Mouse (Mus musculus): ENCODE results near the gene B3gat1.

The B3gat1 gene

DNA sequence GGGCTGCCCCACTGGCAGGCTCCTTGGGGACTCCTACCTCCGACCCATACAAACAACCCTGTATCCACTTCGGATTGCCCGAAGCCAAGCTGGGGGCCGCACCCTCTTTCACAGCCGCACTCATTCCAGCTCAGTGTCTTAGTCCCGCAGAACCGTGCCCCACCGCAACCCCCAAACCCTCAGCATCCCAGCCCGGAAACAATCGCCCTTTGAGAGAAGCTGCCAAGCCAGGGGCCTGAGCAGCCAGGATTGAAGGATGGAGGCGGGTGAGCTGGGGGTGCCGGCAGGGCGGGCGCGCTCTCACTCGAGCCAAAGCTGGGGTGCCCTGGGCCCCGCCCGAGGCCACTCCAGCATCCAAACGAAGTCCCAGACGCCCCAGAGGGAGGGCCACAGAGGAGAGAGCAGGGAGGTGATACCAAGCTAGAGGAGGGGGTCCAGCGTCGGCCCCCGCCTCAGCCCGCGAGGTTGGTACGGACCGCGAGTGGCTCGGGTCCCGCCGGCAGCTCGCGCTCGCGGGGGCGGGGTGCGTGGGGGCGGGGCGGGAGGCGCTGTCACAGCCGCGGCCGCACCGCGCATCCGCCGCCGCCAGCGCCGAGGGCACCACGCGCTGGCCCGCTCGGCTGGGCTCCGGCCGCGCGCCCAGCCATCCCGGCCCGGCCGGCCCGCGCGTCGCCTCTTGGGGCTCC lies at the start of gene B3gat1:
Gene B3gat1 (plus strand): TSS at position 523 of the 686 bp plus-strand sequence.
- in situ Hi-C loops (cut with MboI): no loop called here

DNA sequence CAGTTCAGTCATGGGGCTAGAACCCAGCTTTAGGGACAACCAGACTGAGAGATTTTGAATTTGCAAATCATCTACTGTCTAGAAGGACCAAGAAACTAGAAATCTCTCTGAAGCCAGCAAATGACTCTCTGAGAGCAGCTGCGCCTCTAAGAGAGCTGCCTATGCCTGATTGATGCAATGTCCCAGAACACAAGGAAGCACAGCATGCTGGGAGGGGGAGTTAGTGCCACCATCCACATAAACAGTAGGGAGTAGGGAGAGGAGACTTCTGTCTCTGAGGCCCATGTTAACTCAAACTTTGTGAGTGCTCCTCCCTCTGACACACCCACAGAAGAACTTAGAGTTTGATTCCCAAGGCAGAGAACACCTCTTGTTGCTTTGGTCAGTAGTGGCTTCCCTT lies 44.4 kb upstream of the B3gat1 start:
- in situ Hi-C loops (cut with MboI): no loop called here

DNA sequence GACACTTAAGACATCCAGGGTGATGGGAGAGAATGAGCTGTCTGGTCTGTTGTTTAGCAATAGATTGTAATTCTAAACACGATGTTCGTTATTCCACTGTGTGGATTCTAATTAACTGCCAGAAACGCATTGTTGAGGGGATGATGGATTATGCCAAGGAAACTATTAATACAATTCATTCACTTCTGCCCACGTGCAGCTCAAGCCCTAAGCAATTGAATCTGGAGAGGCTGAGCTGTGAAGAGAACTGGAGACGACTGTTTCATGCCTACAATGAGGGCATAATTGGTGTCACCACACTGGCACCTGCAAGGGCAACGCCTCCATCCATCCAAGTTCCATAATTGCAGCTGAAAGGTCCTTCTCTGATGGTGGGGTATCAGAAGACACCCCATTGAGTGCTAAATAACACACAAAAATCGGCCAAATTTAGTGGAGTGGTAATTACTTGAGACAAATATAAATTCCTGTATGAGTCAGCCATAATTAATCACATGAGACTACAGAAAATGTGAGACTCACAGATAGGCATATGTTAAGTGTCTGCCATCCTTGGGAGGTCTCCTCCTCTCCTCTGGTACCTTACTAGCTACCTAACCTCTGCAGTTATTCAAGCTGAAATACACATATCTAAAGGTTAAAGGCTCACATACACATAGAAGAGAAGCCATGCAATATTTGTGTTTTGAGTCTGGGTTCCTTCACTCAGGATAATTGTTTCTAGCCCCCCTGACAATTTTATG lies 43.4 kb upstream of the B3gat1 start:
- in situ Hi-C loops (cut with MboI): no loop called here

DNA sequence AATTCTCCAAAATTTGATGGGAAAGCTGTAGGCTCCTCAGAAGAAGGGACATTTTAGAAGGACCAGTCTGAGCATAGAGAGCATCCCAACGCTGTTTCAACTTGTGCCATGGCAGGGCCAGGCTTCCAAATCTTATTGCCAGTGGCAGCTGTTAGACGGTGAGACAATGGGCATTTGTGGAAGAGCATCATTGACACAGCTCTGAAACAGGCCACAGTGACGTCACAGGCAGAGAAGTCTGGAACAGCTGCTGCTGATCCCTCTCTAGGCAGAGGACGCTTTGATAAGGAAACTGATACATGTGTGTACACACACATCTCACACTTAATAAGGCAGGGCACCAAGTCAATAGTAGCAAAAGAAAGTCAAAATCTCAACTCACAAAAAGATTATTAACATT lies 40.9 kb upstream of the B3gat1 start:
- in situ Hi-C loops (cut with MboI): no loop called here

DNA sequence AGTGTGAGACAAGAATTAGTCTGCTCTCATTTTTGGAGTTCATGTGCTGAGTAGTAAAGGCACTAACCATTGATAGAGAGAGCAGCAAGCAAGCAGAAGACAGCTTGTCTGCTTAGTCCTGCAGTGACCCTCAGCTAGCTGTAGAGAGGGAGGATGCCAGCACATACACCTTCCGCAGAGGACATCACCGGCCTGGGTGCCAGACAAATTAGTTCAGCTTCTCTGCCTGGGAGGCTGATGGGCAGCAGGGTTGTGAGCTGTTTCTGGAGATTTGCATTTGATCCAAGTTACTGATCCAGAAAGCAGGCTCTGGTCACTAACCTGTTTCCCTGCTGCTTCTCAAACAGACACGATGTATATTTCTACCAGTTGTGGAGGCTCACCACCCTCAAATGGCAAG lies 38.9 kb upstream of the B3gat1 start:
- in situ Hi-C loops (cut with MboI): no loop called here

DNA sequence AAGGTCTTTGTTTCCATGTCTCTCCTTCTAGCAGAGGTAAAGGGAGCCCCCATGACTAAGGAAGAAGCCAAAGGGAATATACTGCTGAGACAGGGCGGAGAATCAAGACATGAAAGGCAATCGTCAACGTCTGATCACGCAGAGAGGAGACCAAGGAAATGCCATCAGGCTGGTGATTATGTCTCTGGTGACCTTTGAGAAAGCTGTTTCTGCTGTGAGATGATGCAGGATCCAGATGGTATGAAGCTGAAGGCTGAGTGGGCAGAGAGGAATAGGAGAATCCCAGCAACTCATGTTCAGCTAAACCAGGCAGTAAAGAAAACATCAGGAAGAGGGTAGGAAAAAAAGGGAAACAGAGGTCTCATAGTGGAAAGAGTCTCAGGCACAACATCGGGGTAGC lies 38.4 kb upstream of the B3gat1 start:
- in situ Hi-C loops (cut with MboI): no loop called here

DNA sequence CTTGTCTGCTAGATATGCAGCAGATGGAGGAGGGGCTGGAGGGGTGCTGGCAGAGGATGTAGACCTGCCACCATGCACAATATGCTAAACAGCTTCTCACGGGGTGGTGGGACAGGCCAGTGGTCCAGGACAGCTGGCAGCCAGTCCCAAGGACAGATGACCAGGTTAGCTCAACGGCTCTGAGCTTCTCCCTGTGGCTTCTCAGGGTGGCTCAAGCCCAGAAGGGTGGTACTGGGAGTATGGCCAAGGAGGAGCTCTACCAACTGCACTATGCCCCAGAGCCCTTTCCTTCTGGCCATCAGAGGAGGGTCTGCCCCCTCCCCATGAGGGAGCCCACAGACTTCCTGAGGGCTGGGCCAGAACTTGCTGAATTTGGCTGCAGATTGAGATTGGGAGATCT lies 35.2 kb upstream of the B3gat1 start:
- in situ Hi-C loops (cut with MboI): no loop called here

DNA sequence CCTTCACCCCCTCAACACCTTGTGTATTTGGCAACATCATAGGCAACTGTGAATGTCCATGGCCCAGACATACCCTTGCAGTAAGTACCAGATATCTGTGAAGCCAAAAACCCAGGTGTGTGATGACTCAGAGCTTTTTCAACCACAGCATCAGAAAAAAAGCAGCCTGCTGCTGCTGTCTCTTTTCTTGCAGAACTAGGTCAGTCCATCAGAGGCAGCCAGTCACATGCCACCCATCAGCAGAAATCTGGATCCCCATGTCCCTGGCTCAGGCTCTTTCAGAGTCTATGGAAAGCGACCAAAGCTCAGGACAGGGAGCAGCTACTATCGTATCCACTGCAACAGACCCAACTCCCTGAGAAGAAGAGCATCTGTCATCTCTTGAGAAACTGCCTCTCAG lies 33.2 kb upstream of the B3gat1 start:
- in situ Hi-C loops (cut with MboI): no loop called here

DNA sequence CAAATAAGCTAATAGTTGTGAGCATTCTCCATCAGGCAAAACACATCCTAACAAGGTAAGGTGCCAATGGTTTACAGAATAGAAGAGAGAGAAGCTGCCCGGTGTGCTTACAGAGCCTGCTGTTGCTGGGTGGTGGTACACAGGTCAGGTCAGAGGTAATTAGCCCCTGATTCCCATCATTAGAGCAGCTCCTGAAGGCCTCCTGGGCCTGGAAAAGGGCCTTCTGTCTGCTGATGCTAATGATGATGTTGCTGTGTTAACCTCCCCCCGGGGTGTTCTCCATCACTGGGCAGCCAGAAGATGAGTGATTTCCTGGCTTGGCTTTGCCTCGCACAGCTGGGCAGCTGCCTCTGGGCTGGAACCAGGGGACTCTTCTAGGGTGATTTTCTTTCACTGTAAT lies 15.1 kb upstream of the B3gat1 start:
- in situ Hi-C loops (cut with MboI): no loop called here

DNA sequence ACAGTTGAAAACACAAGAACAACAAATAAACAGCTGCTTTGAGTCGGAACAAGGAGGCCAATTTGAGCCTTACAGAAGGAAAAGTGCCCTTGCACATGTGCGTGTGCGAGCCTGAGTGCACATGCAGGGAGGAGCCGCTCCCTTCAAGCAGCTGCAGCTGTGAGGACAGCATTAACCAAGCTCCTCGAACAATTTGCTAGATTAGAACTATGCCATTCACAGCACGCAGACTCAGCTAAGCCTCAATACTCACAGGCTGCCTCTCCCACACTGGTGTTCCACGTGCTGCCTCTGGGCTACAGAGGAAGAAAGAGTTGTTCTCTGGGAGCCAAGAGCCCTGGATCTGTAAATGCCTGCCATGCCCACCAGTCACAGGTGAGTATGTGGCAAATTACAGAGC lies 11.8 kb upstream of the B3gat1 start:
- in situ Hi-C loops (cut with MboI): no loop called here

DNA sequence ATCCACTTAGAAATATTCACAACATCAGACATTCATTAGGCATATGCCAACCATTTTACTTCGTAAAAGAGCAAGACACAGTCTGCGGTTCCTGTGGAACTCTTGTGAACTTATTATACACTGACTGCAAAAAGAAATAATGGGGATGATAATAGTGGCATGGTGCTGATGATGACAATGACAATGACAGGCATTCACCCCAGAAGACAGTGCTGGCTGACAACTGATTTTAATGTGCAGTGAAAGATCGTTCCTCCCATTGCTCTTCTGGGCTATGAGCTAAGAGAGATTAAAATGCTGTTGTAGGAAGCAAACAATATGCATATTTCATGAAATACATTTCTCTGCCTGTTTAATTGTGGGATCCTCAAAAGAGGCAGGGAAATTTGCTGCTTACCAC lies 7.8 kb upstream of the B3gat1 start:
- in situ Hi-C loops (cut with MboI): no loop called here

DNA sequence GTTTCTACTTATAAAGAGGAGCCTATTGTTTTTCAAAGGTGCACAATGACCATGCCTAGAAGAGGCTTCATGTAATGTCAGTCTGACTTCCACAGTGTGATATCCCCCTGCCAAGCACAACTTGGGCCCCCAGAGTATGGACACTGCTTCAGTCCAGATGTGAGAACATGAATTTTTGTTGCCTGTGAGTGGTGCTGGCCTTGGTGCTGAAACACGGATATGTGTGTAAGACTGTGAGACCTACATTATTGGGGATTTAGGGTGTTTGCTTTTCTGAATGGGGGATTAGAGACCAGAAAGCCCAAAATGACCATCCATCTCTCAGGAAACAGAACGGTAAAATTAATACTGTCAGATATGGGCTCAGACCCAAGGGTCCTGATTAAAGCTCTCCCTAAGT lies 6.1 kb upstream of the B3gat1 start:
- in situ Hi-C loops (cut with MboI): no loop called here

DNA sequence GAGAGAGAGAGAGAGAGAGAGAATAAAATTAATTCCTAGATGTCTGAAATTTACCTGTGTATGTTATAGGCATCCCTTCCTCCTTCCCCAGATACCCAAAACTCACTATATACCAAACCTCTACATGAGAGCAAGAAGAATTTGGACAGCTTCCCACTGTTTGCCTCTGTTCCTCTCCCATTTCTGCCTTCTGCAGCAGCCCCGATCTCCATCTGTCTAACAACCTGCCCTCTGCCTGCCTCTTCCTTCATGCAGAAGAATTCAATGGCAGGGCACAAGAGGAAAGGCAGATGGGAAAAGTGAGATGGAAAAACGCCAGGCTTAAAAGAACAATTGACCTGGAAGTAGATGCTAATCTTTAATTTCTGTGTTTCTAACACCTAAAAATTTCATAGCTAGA lies 5.0 kb upstream of the B3gat1 start:
- in situ Hi-C loops (cut with MboI): no loop called here

DNA sequence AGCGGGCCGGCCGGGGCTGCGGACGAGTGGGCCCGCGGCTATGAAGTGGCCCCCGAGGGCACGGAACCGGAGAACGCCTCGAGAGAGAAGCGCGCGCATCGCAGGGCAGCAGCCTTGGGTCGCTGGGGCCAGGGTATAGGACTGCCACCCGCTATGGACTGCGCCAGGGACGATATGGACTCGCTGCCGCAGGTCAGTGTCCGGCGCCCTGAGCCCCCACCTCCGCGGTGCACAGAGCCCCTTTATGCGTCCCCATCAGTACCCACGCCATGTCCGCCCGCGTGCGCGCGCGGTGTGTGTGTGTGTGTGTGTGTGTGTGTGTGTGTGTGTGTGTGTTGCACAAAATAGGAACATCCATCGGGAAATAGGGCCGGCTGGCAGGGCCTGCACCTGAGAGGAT lies 458 bp downstream of the B3gat1 start:
- in situ Hi-C loops (cut with MboI): no loop called here

DNA sequence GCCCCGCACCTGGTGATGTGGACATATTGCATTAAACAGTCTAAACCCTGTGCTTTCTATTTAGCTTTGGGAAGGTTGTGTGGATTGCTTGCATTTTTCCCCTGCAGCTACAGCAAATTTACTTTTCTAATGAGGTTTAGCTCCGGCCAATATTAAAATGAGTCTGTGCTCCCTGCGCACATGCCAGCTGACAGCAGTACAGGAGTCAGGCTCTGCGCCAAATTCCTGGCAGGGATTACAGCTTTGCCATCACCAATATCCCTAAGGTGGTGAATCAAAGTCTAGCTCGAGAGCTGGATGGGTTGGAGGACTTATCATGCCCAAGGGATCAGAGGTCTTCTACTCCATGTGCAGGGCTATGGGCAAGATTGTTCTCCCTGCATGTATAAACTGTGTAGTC lies 3.6 kb downstream of the B3gat1 start:
- in situ Hi-C loops (cut with MboI): no loop called here

DNA sequence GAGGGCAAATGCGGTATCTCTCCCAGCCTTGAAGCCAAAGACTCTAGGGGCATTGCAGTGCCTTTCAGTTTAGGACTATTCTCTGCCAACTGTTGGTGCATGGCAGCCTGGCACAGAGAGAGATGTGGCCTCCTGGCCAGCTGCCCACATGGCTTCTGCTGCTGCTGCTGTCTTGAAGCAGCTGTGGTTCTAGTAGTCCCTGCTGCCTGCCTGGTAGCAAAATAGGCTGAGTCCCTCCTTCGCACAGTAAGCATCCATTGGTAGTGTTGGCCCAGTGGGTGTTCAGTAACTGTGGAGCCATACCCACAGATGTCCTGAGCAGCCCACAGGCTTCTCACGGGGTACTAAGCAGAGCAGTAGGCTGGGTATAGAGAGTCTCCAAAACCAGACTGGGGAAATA lies 9.3 kb downstream of the B3gat1 start:
- in situ Hi-C loops (cut with MboI): no loop called here

DNA sequence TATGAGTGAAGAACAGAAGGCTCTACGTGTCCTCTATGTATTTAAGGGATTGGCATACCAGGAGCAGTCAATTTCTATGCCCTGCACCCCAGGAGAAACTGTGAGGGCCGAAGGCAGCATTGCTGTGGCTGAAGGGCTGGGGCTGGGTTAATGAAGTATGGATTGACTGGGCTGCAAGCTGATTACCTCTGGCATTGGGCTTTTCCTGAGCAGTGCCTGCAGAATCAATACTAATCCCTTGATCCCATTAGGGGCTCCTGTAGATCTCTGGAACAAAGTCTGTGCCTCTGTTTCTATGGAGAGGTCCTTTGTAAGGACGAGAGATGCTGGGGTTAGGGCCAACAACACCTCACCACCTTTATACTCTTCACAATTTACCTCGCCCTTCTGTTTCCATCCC lies 13.6 kb downstream of the B3gat1 start:
- in situ Hi-C loops (cut with MboI): no loop called here

DNA sequence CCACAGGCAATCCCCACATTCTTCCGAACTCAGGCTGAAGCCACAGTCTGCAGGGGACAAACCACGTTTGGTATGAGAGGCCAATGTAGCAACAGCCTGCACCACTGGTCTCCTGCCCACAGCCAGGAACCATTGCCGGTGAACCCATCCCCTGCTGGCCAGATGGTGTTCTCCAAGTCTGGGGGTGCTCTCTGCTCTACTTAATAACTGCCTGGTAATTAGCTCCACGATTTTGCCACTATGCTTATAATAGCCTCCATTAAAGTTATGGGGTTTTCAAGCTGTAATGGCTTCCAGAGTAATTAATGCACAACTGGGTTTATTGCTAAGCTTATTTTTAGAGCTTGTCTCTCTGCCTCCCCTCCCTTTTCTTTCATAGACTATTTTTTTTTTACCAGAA lies 15.4 kb downstream of the B3gat1 start:
- in situ Hi-C loops (cut with MboI): no loop called here

DNA sequence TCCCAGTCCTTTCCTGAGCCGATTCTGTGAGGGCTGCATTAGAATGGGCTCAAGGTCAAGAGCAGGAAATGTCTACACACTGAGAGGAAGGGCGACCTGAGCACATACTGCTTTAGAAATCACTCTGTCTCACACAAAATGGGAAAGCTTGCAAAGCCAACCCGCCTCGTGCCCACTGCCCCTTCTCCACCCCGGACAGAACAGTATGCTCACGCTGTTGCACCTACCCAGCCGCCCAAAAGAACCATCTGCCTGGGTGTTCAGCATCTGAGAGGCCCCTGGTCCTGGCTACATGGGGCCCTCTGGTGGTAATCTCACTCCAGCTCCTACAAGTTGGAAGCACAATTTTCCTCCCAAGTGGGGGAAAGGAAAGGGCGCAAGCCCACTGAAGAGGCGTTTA lies 26.6 kb downstream of the B3gat1 start:
- in situ Hi-C loops (cut with MboI): no loop called here

DNA sequence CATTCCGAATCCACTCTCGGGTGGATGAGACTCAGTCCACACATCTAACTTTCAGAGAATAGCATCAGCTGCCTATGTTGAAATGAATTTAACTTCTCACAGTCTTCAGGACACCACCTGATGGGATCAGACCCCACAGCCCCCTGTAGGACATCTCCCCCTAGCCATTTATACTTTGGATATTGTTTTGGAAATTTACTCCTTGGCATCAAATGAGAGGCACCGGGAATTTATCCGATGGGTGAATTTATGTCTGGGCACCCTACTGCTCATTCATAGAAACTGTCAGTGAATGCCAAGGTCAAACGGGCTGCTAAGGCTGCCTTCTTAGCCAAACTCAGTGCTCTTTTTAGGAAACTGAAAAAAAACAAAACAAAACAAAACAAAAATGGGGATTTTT lies 27.0 kb downstream of the B3gat1 start:
- in situ Hi-C loops (cut with MboI): no loop called here

DNA sequence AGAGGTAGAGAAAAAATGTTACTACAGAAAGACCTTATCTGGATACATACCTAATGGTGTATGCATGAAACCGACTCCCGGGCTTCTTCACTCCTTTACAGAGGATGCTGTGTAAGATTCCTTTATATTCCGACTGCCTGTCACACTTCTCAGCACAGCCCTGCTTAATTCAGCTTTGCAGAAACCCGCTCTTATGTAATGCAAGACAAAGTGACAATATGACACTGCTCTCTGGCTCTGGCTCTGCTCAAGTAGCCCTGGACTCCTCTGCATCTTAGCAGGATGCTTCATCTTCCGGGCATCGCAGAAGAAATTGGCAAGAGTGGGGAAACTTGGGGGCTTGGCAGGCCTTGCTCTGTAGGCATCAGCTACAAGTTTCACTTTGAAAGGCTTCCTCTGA lies 28.9 kb downstream of the B3gat1 start:
- in situ Hi-C loops (cut with MboI): no loop called here

DNA sequence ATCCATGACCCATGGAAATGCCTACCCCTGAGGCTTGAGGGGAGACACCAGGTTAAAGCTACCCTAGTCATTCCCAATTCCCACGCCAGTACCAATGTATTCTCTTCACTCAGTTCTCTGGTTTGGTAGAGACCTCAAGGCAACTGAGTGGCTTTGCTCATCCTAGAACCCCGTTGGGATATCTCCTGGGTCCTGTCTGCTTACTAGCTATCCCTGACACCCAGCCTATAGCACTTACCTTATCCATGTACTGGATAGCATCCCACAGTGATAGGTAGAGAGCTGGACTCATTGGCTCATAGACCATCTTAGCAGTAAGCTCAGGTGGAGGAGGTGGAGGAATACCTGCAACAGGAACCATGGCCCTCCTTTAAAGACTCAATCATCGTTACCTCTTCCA lies 34.7 kb downstream of the B3gat1 start:
- in situ Hi-C loops (cut with MboI): no loop called here

DNA sequence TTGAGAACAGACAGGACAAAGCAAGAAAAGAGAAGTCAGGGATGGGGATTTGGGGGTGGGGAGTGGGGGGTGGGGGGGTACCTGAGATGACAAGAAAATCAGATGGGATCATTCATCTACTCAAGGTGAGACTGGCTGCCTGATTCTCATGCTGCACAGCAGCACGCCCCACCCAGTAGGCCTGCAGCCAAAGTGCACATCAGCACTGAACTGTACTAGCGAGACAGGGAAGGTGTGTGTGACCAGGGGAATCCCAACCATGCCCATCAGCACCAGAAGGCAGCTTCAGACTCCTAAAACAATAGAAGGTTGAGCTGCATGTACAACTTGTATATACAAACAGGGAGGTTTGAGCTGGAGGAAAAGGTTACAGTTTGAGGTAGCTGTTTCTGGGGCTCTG lies 42.2 kb downstream of the B3gat1 start:
- in situ Hi-C loops (cut with MboI): no loop called here
